Mouse (Mus musculus) C2C12 (cell line): ENCODE results near the gene Prkrip1.

Experiments used
- CEBPB ChIP-seq: IDR thresholded peaks from one replicate; pipeline ENCODE4 v1.6.1; 2011; ENCODE audit warnings: low read depth, mild to moderate bottlenecking, control low read depth, moderate library complexity
- CTCF ChIP-seq: IDR thresholded peaks from one replicate; pipeline ENCODE4 v1.5.1; 2011; ENCODE audit not compliant: control insufficient read depth, insufficient read depth, insufficient read length
- FOSL1 ChIP-seq: IDR thresholded peaks from one replicate; pipeline ENCODE4 v1.8.0; 2011; ENCODE audit warnings: mild to moderate bottlenecking, low read length; ENCODE audit not compliant: poor library complexity, insufficient read depth, severe bottlenecking
- MAX ChIP-seq: IDR thresholded peaks from one replicate; pipeline ENCODE4 v1.6.1; 2011; ENCODE audit warnings: mild to moderate bottlenecking, control low read depth
- MYOD1 ChIP-seq: IDR thresholded peaks from one replicate; pipeline ENCODE4 v1.6.1; 2011; ENCODE audit warnings: low read depth; ENCODE audit not compliant: control insufficient read depth, insufficient read length
- MYOG ChIP-seq: IDR thresholded peaks from one replicate; pipeline ENCODE4 v1.6.1; 2011; ENCODE audit not compliant: control insufficient read depth, insufficient read length; ENCODE audit errors: extremely low read depth
- USF1 ChIP-seq: IDR thresholded peaks from one replicate; pipeline ENCODE4 v1.6.1; 2011; ENCODE audit warnings: low read depth, mild to moderate bottlenecking, control low read depth, moderate library complexity

- TF ChIP-seq CTCF = no peak
- TF ChIP-seq FOSL1 = no peak
- no peak for TF ChIP-seq USF1
- TF ChIP-seq MAX = no peak
- no peak for TF ChIP-seq MYOG
- no peak for TF ChIP-seq CEBPB
- no peak for TF ChIP-seq MYOD1
These were observed 53.9 kb downstream of the Prkrip1 start for GRCm38 (mm10) chr5:136144606-136145430.
